Mouse (Mus musculus): Measurements from ENCODE around the gene Vwa1.

DNA sequence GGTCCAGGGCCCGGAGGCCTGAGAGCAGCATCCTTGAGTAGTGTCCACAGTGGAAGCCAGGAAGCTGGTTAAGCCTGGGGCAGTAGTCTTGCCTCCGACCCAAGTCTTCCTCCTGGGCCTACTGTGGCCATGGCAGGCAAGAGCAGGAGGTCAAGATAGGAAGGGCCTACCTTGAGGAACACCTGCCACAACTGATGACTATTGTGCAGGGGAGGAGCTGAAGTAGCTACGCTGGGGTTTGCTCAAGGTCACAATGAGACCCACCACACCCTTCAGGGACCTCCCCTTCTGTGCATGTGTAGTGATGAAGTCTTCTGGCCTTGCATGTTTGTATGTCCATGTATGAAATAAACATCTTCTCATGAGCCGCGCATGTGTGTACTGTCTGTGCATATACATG is 38.7 kb downstream of the Vwa1 start:
- TF ChIP-seq GATA1 (IDR thresholded peaks at IDR 0.05; ENCODE audit: low read length) (no peak), TAL1 (IDR thresholded peaks at IDR 0.05; ENCODE audit: low read length) (no peak)

All from erythroblast, embryonic 14.5 days (primary cell).